Mouse (Mus musculus) intestine, embryonic 14.5 days (tissue): ENCODE measurements around the gene A630001G21Rik. TPM values are rescaled to one million over a fixed set of nuclear protein-coding genes. Genes with fewer than 3 reads are reported as not detected.
A peak's percentile ranks its signal among the peaks of the same experiment; 100 is the strongest.

Experiments
- ATAC-seq: fragments of 200-750 bp; cut with Nextera tagmentation; replicated peaks from 2 replicates; pipeline ENCODE4 v1.8.0; 2017; ENCODE audit warnings: low read depth, moderate number of reproducible peaks, moderate TSS enrichment, moderate library complexity; ENCODE audit not compliant: low FRiP score, low TSS enrichment
- DNase-seq: peaks from one replicate; pipeline ENCODE4 v3.0.0-alpha.2; 2018; ENCODE audit warnings: low spot score
- H3K27ac ChIP-seq: fragments of 300-500 bp; sonication (generic); 2 replicates; pipeline ENCODE4 v1.5.1; 2014; ENCODE audit warnings: low read depth, mild to moderate bottlenecking, control low read depth
- H3K27me3 ChIP-seq: fragments of 300-500 bp; sonication (generic); replicated peaks from 2 replicates; pipeline ENCODE4 v1.6.1; 2014; ENCODE audit warnings: low read length, control low read depth; ENCODE audit not compliant: control insufficient read depth, insufficient read depth
- H3K36me3 ChIP-seq: fragments of 300-500 bp; sonication (generic); 2 replicates; pipeline ENCODE4 v1.6.1; 2014; ENCODE audit warnings: low read length, control low read depth; ENCODE audit not compliant: control insufficient read depth, insufficient read depth
- H3K4me1 ChIP-seq: fragments of 300-500 bp; sonication (generic); replicated peaks from 2 replicates; pipeline ENCODE4 v1.6.1; 2014; ENCODE audit warnings: low read length, control low read depth, mixed read lengths; ENCODE audit not compliant: control insufficient read depth, insufficient read depth
- H3K4me2 ChIP-seq: fragments of 300-500 bp; sonication (generic); 2 replicates; pipeline ENCODE4 v1.6.1; 2014; ENCODE audit warnings: low read length
- H3K4me3 ChIP-seq: fragments of 300-500 bp; sonication (generic); 2 replicates; pipeline ENCODE4 v1.5.1; 2014; ENCODE audit warnings: low read depth, low read length, control low read depth, mixed read lengths
- H3K9ac ChIP-seq: fragments of 300-500 bp; sonication (generic); 2 replicates; pipeline ENCODE4 v1.6.1; 2014; ENCODE audit warnings: mild to moderate bottlenecking, low read length
- H3K9me3 ChIP-seq: fragments of 300-500 bp; sonication (generic); 2 replicates; pipeline ENCODE4 v1.6.1; 2016; ENCODE audit warnings: low read length, control low read depth; ENCODE audit not compliant: control insufficient read depth
- WGBS: fragments of 180-500 bp; shearing (Covaris S2); extraction: QIAGEN DNeasy Blood & Tissue Kit; methylation state at CpG from one replicate; pipeline ENCODE4 v1.1.7; 2014; 5-methylcytosine and 5-hydroxymethylcytosine counted together
- polyA plus RNA-seq: library from polyadenylated mRNA; unstranded; fragments of >200 nt; fragmentation: Nextera tagmentation; extraction: Ambion mirVana; gene quantifications from 2 replicates; pipeline ENCODE4 v1.2.1, GENCODE M21; 2014

The A630001G21Rik gene
- polyA plus RNA-seq, 1 experiment from 2014 or later: 1.1 TPM

GRCm38 (mm10) chr1:85749829-85750228 is 28.6 kb downstream of the A630001G21Rik start:
- no peak for ATAC-seq

DNA sequence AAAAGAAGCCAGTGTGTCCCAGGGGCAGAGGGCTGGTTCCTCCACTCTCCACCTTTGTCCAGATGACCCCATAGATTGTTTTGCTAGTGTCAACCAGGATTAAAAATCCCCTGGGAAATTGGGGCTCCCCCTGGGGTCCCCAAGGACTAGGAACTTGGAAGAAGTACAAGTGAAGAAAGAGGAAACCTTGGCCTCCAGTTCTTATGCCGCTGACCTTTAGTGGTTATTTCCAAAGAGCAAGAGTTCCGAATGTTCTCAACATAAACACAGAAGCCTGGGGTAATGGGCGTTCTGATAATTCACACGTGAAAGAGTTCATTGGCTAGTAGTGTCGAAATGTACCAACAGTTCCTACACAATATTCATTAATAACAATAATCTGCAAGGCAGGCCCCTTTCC is 31.9 kb downstream of the A630001G21Rik start:
- DNase-seq (no peak), ATAC-seq (no peak)
- H3K4me3 ChIP-seq: no peak overlapping the region
- 80% methylated on average over 5 of the region's 5 CpGs for WGBS
- no peaks in the 10 kb centered on the region for H3K36me3 ChIP-seq
- H3K4me1 ChIP-seq: 0 out of 2 replicates have a peak, but pooled peaks cover 2% of the 10 kb centered on the region
- no peak overlapping the region for H3K4me2 ChIP-seq
- no peaks in the 10 kb centered on the region for H3K9me3 ChIP-seq
- no peak overlapping the region for H3K9ac ChIP-seq
- H3K27ac ChIP-seq: no peak overlapping the region
- H3K27me3 ChIP-seq: no peaks in the 10 kb centered on the region

More at GRCm38 (mm10) chr1:85749829-85750228, 28.6 kb downstream of the A630001G21Rik start:
- Histone ChIP-seq H3K9ac (no peak overlapping the region), H3K36me3 (no peaks in the 10 kb centered on the region), H3K27ac (no peak overlapping the region), H3K4me2 (no peak overlapping the region), H3K9me3 (no peaks in the 10 kb centered on the region), H3K4me3 (no peak overlapping the region), H3K27me3 (no peaks in the 10 kb centered on the region), H3K4me1 (0 out of 2 replicates have a peak, but pooled peaks cover 2% of the 10 kb centered on the region)
- whole genome bisulfite sequencing: 82% methylated on average over 2 of the region's 2 CpGs
- no peak for DNase-seq

- ATAC-seq (no peak), DNase-seq (no peak)
- Histone ChIP-seq H3K27me3 (no peaks in the 10 kb centered on the region), H3K4me1 (no peaks in the 10 kb centered on the region), H3K36me3 (no peaks in the 10 kb centered on the region), H3K9ac (no peak overlapping the region), H3K9me3 (no peaks in the 10 kb centered on the region), H3K27ac (no peak overlapping the region), H3K4me3 (no peak overlapping the region), H3K4me2 (no peak overlapping the region)
- 77% methylated on average over 3 of the region's 3 CpGs for WGBS
These were observed 33.9 kb downstream of the A630001G21Rik start for GRCm38 (mm10) chr1:85744539-85744938.

DNA sequence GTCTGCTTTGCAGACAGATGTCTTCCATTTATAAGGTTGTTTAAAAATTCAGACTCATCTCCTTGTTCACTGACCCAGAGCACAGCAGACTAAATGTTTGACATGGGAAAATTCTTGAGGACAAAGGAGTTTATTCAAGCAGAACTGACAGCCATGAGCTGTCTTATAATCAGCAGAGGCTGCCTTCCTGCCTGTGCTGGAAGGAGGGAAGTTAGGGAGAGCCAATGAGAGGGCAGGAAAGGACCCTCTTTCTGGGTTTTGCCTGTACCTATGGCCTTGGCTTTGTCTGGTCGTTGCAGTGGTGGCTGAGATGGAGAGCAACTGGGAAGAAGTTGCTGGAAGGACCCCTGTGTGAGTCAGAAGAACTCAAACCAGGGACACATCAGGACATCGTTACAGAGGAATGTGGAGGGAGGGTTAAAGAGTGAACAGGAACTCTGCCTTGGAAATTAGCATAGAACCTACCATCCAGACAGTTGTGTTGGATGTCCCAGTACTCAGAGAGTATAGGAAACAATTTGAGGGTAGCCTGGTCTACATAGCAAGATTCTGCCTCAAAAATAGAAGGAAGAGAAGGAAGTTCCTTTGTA is 35.4 kb downstream of the A630001G21Rik start:
- Histone ChIP-seq H3K4me1 (no peaks in the 10 kb centered on the region), H3K27ac (peak overlapping the region; percentile 28; the same call in 1 of the 2 replicates), H3K9ac (no peak overlapping the region), H3K27me3 (no peaks in the 10 kb centered on the region), H3K4me3 (no peak overlapping the region), H3K4me2 (no peak overlapping the region), H3K36me3 (no peaks in the 10 kb centered on the region), H3K9me3 (no peaks in the 10 kb centered on the region)
- ATAC-seq: no peak
- DNase-seq: no peak
- WGBS: 18% methylated on average over 2 of the region's 2 CpGs

- H3K4me2 ChIP-seq: no peak overlapping the region
- no peak overlapping the region for H3K9ac ChIP-seq
- ATAC-seq (no peak), DNase-seq (no peak)
- no peaks in the 10 kb centered on the region for H3K27me3 ChIP-seq
- H3K4me3 ChIP-seq: no peak overlapping the region
- H3K4me1 ChIP-seq: no peaks in the 10 kb centered on the region
- H3K27ac ChIP-seq: no peak overlapping the region
- H3K36me3 ChIP-seq: no peaks in the 10 kb centered on the region
- 67% methylated on average over 5 of the region's 5 CpGs for WGBS
- H3K9me3 ChIP-seq: no peaks in the 10 kb centered on the region
These were observed 36.1 kb downstream of the A630001G21Rik start for GRCm38 (mm10) chr1:85742333-85742732.

DNA sequence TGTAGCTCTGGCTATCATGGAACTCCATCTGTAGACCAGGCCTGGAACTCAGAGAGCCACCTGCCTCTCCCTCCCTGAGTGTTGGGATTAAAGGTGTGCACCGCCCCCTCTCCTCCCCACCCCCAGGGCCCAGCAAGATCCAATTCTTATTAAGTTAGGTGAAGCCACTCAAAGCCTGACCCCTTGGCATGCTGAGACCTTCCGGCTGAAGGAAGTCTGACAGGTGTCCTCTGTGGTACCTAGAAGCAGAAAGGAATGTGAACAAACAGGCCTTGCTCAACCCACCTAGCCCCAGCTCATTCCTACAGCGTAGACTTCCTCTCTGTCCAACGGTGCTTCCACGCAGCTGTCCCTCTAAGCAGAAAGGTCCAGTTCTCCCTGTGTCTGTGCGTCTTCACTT is 37.5 kb downstream of the A630001G21Rik start:
- ATAC-seq: no peak
- WGBS: 79% methylated on average over 6 of the region's 6 CpGs
- H3K9ac ChIP-seq: no peak overlapping the region

GRCm38 (mm10) chr1:85739819-85740218 is 38.6 kb downstream of the A630001G21Rik start:
- Histone ChIP-seq H3K27me3 (no peaks in the 10 kb centered on the region), H3K4me1 (no peaks in the 10 kb centered on the region), H3K4me3 (no peak overlapping the region), H3K27ac (no peak overlapping the region), H3K9me3 (no peaks in the 10 kb centered on the region), H3K36me3 (no peaks in the 10 kb centered on the region), H3K9ac (no peak overlapping the region), H3K4me2 (no peak overlapping the region)
- ATAC-seq (no peak), DNase-seq (no peak)

More for the DNA sequence above, 37.5 kb downstream of the A630001G21Rik start:
- DNase-seq: no peak
- Histone ChIP-seq H3K27me3 (no peaks in the 10 kb centered on the region), H3K4me1 (no peaks in the 10 kb centered on the region), H3K9me3 (no peaks in the 10 kb centered on the region), H3K4me2 (no peak overlapping the region), H3K36me3 (no peaks in the 10 kb centered on the region), H3K27ac (no peak overlapping the region), H3K4me3 (no peak overlapping the region)

GRCm38 (mm10) chr1:85739000-85739399 is 39.4 kb downstream of the A630001G21Rik start:
- no peaks in the 10 kb centered on the region for H3K27me3 ChIP-seq
- ATAC-seq (no peak), DNase-seq (no peak)
- no peaks in the 10 kb centered on the region for H3K9me3 ChIP-seq
- WGBS: 92% methylated on average over 4 of the region's 4 CpGs
- H3K4me3 ChIP-seq: no peak overlapping the region
- H3K9ac ChIP-seq: no peak overlapping the region
- H3K36me3 ChIP-seq: no peaks in the 10 kb centered on the region
- no peak overlapping the region for H3K27ac ChIP-seq
- H3K4me2 ChIP-seq: no peak overlapping the region
- no peaks in the 10 kb centered on the region for H3K4me1 ChIP-seq
